Mouse (Mus musculus) testis, adult 2 months (tissue): ENCODE data around the gene Cdyl2.

Source experiments
- CTCF ChIP-seq: fragments of 200-500 bp; IDR thresholded peaks from 2 replicates; pipeline ENCODE4 v1.5.1; 2012; ENCODE audit warnings: low read depth, mild to moderate bottlenecking, inconsistent platforms, low read length, moderate library complexity; ENCODE audit not compliant: control insufficient read depth, insufficient read depth, insufficient replicate concordance
- POLR2A ChIP-seq: fragments of 200-500 bp; IDR thresholded peaks from 2 replicates; pipeline ENCODE4 v1.6.1; 2012; ENCODE audit warnings: low read depth, mild to moderate bottlenecking, inconsistent platforms, low read length, moderate library complexity; ENCODE audit not compliant: control insufficient read depth

DNA sequence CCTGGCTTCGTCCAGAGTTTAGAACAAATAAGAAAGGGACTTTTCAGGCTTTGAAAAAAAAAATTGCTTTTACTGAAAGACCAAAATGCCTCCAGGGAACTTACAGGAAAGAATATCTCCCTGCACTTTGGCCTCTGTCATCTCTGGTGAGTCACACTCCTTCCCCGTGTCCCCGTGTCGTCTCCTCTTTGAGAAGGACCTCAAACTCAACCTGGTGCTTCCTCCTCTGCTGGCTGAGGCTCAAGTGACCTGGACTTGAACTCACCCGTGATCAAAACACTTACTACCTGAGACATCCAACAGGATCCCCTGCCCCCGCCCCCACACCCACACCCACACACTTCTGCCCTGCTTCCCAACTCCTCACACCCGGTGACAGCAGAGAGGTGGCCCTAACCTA, 103.8 kb downstream of the Cdyl2 start:
- TF ChIP-seq POLR2A, result no peak
- no peak for TF ChIP-seq CTCF
